Mouse (Mus musculus): Measurements from ENCODE around the gene Pmm1. TPM values are rescaled to one million over a fixed set of nuclear protein-coding genes. Genes with fewer than 3 reads are reported as not detected.

Pmm1 gene
- polyA plus RNA-seq, 1 experiment from 2014 or later = 28.6 TPM

DNA sequence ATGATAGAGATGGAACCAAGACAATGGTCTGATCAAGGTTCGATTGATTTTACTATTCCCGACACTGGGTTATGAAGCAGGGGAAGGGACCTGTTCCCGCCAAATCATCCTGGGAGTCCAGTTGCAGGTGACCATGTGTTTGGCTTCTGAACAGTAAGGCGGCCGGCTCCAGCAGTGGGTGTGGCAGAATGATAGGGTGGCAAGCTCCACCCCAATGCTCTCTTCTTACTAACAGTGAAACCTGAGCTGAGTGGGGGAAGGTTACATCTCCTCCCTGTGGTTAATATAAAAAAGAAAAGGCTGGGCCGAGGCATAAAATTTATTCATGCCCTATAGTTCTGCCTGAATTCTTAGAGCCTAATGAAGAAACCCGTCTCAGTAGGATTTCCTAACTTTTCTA is 8.4 kb upstream of the Pmm1 start:
- H3K27ac ChIP-seq = no peak overlapping the region
- no peak overlapping the region for H3K4me3 ChIP-seq
- DNase-seq (ENCODE audit: low spot score) = no peak
- peaks cover 3% of the 10 kb centered on the region; the same call in 1 of the 2 replicates for H3K9me3 ChIP-seq
- no peaks in the 10 kb centered on the region for H3K36me3 ChIP-seq
- no peaks in the 10 kb centered on the region for H3K4me1 ChIP-seq
- H3K27me3 ChIP-seq (ENCODE audit: insufficient read depth, poor library complexity, severe bottlenecking) = no peaks in the 10 kb centered on the region
- 60% methylated on average over 7 of the region's 7 CpGs for WGBS

DNA sequence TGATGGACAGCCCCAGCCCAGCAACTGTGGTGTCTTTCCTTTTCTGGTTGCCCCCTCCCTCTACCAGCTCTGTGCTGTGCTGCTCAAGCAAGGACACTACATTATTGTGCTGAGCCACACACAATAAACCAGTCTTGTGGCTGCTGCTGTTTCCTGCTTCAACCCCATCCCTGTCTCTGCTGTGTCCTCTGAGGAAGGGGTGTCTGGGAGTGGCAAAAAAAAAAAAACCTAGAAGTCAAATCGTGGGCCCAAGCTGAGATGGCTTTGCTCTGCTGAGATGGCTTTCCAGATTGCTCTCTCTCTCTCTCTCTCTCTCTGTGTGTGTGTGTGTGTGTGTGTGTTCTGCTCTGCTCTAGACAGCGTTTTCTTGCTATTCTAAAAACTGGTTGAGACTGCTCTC is 7.7 kb upstream of the Pmm1 start:
- 59% methylated on average over 2 of the region's 2 CpGs for WGBS
- no peaks in the 10 kb centered on the region for H3K36me3 ChIP-seq
- no peaks in the 10 kb centered on the region for H3K27me3 ChIP-seq (ENCODE audit: insufficient read depth, poor library complexity, severe bottlenecking)
- H3K9me3 ChIP-seq = peaks cover 3% of the 10 kb centered on the region; the same call in 1 of the 2 replicates
- no peak overlapping the region for H3K27ac ChIP-seq
- H3K4me1 ChIP-seq = no peaks in the 10 kb centered on the region
- DNase-seq (ENCODE audit: low spot score) = no peak
- H3K4me3 ChIP-seq = no peak overlapping the region

DNA sequence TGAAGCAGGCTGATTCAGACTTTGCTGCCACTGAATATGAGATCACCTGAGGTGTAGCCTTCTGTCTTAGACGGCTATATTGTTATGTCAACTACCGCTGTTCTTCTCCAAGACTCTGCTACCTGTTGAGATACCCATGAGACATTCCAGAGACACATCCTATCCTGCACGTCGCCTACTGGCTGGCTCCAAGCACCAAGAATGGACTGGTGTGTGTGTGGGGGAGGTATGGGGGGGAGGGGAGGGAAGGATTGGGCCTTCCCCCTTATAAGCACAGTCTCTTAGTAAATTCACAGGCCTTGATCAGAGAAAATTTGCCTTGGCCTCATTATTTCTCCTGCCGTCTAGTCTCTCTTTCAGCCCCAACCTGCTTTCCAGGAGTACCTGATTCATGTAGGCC is 7.1 kb upstream of the Pmm1 start:
- H3K27ac ChIP-seq = no peak overlapping the region
- WGBS = 82% methylated on average over 5 of the region's 5 CpGs
- H3K9me3 ChIP-seq = peaks cover 3% of the 10 kb centered on the region; the same call in 1 of the 2 replicates
- no peak for DNase-seq (ENCODE audit: low spot score)
- no peaks in the 10 kb centered on the region for H3K27me3 ChIP-seq (ENCODE audit: insufficient read depth, poor library complexity, severe bottlenecking)
- H3K4me1 ChIP-seq = no peaks in the 10 kb centered on the region
- H3K36me3 ChIP-seq = no peaks in the 10 kb centered on the region
- no peak overlapping the region for H3K4me3 ChIP-seq

DNA sequence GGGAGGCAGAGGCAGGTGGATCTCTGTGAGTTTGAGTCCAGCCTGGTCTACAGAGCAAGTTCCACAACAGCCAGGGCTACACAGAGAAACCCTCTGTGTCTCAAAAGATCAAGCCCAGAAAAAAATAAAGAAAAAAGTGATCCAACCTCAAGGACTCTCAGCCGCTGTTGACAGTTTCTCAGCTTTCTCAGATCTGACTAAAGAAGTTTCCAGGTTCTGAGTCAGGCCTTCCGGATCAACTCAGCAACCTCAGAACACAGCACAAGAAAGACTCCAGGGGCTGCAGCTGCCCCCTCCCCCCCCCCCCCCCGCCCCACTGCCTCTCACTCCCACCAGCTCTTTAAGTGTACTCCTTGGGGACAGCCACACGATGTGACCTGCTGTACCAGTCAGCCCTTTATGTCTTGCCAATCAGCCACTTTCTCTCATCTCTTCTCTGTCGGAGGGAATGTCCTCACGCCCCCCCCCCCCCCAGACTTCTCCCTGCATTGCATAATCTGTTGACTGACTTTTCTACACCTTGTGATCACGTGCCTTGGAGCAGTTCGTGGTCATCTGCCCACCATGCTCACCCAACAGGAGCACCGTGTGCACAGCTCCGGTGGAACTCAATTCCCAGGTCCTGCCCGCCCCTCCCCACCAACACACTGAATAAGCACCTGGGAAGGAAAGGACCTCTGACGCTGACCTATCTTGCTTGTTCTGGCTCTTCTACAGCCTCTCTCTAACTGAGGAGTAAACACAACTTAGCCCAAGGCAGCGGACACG is 5.5 kb upstream of the Pmm1 start:
- WGBS = 74% methylated on average over 13 of the region's 14 CpGs
- Histone ChIP-seq H3K27me3 (ENCODE audit: insufficient read depth, poor library complexity, severe bottlenecking) (no peaks in the 10 kb centered on the region), H3K4me1 (no peaks in the 10 kb centered on the region), H3K4me3 (no peak overlapping the region), H3K9me3 (no peaks in the 10 kb centered on the region), H3K27ac (no peak overlapping the region), H3K36me3 (no peaks in the 10 kb centered on the region)
- no peak for DNase-seq (ENCODE audit: low spot score)

DNA sequence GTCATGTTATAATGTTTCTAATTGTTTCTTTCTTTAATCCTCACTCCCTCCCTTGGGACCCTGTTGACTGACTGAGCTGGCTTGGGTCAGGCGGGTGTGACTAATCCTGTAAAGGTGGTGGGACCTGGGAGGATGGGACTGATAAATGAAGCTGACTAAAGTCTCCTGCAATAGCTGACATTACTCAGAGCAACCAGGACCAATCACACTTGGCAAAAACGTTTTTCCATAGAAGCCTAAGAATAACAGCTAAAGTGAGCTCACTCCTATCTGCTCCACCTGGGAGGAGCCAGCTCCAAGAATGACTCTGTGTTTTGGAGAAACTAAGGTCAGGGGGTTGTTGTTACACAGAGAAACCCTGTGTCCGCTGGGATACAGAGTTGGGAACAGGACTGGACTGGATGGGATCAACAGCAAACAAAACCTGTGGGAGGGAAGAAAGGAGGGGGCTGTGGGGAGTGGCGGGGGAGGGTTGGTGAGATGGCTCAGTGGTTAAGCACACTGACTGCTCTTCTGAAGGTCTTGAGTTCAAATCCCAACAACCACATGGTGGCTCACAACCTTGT is 4.3 kb upstream of the Pmm1 start:
- Histone ChIP-seq H3K36me3 (no peaks in the 10 kb centered on the region), H3K4me3 (no peak overlapping the region), H3K27ac (no peak overlapping the region), H3K9me3 (no peaks in the 10 kb centered on the region), H3K27me3 (ENCODE audit: insufficient read depth, poor library complexity, severe bottlenecking) (no peaks in the 10 kb centered on the region), H3K4me1 (peaks cover 6% of the 10 kb centered on the region; the same call in 1 of the 2 replicates)
- WGBS = 55% methylated on average over 4 of the region's 4 CpGs
- no peak for DNase-seq (ENCODE audit: low spot score)

DNA sequence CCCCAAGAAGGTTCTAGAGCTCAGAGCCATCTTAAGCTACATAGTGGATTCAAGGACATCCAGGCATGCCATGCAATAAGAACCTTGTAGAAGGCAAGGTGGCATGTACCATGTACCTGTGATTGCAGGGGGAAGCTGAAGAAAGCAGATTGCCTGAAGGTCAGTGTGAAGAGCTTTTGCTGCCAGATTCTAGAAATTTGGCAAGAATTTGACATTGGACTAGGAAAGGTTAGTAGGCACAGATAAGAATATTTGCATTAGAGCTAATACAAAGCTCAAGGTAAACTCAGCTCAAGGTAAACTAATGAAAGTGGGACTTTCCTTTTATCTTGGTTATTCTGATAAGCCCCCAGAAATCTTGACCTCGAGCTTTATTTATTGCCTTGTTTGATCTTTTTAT is 3.5 kb upstream of the Pmm1 start:
- no peaks in the 10 kb centered on the region for H3K9me3 ChIP-seq
- WGBS = 53% methylated on average over 1 of the region's 1 CpGs
- no peak overlapping the region for H3K27ac ChIP-seq
- H3K36me3 ChIP-seq = no peaks in the 10 kb centered on the region
- H3K4me1 ChIP-seq = peaks cover 6% of the 10 kb centered on the region; the same call in 1 of the 2 replicates
- no peak for DNase-seq (ENCODE audit: low spot score)
- H3K4me3 ChIP-seq = no peak overlapping the region
- H3K27me3 ChIP-seq (ENCODE audit: insufficient read depth, poor library complexity, severe bottlenecking) = no peaks in the 10 kb centered on the region

DNA sequence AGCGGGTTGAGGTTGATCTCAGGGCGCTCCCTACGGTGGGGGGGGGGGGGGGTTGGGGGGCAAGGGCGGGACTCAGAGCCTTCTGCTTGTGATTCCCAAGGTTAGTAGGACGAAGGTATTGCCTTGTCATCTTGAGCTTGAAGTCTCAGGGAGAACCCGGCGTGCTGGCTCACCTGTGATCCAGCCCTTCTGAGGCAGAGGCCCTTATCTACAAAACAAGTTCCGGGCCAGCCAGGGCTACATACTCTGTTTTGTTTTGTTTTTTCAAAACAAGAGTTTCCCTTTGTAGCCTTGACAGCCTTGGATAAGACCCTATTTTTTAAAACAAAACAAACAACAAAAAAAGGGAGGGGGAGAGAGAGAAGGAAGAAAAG is 335 bp upstream of the Pmm1 start:
- DNase-seq (ENCODE audit: low spot score) = no peak
- Histone ChIP-seq H3K4me1 (peaks cover 11% of the 10 kb centered on the region; the same call in 1 of the 2 replicates), H3K27me3 (ENCODE audit: insufficient read depth, poor library complexity, severe bottlenecking) (no peaks in the 10 kb centered on the region), H3K4me3 (peak overlapping the region; percentile 76), H3K9me3 (no peaks in the 10 kb centered on the region), H3K27ac (peak overlapping the region; percentile 78), H3K36me3 (no peaks in the 10 kb centered on the region)
- WGBS = 0% methylated on average over 7 of the region's 8 CpGs

DNA sequence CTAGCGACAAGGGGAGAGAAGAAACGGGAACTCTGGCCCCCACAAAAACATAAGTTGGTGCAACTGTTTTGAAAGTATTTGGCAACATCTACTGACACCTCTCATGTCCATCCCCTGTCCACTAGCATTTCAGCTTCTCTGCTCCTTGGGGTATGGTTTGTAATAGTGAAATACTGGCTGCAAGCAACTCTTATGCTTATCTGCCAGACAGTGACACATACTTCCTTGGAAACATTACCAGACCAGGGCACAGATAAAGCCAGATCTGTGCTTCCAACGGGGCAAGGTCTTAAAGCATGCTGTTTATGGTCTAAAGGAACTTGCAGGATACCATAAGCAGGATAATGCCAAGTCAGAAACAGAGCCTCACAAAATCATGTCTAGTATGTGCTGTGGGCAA is 1.8 kb downstream of the Pmm1 start:
- 69% methylated on average over 3 of the region's 3 CpGs for WGBS
- DNase-seq (ENCODE audit: low spot score) = no peak
- Histone ChIP-seq H3K36me3 (peaks cover 13% of the 10 kb centered on the region; the same call in 1 of the 2 replicates), H3K27me3 (ENCODE audit: insufficient read depth, poor library complexity, severe bottlenecking) (no peaks in the 10 kb centered on the region), H3K4me1 (peaks cover 11% of the 10 kb centered on the region; the same call in 1 of the 2 replicates), H3K9me3 (no peaks in the 10 kb centered on the region), H3K4me3 (no peak overlapping the region), H3K27ac (no peak overlapping the region)

DNA sequence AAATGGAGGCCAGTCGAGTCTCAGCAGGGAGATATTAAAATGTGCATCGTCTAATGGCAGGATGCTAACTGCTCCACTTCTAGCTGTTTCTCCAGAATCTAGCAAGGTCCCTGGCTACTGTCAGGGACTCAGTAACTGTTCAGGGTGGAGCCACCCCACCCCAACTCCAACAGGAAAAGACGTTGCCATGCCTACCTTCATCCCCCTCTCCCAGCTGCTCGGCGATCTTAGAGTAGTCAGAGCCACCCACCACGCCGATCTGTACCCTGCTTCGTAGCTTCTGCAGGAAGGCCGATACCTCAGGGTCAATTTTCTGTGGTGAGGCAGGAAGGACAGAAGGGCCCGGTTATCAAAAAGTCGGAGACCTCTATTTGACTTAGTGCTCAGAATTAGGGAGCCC is 3.1 kb downstream of the Pmm1 start:
- 80% methylated on average over 11 of the region's 11 CpGs for WGBS
- Histone ChIP-seq H3K36me3 (peaks cover 15% of the 10 kb centered on the region; the same call in 1 of the 2 replicates), H3K4me3 (no peak overlapping the region), H3K4me1 (peaks cover 11% of the 10 kb centered on the region; the same call in 1 of the 2 replicates), H3K27ac (no peak overlapping the region), H3K27me3 (ENCODE audit: insufficient read depth, poor library complexity, severe bottlenecking) (no peaks in the 10 kb centered on the region), H3K9me3 (no peaks in the 10 kb centered on the region)
- DNase-seq (ENCODE audit: low spot score) = no peak

DNA sequence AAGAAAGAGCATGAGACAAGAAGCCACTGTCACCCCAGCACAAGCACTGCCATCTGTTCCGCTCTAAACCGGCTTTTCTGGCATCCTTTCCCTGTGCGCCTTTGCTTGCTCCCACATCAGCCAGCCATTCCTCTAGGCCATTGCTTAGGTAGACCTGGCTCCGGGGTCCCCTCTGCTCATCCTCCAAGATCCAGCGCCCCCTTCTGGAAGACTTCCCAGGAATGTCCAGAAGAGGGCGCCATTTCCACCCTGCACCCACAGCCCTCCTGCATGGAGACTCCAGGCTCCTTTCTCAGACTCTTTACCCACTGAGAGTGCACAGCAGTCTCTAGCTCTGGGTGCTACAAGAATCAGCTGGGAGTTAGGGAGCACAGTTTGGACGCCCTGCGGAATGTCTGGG is 4.3 kb downstream of the Pmm1 start:
- no peaks in the 10 kb centered on the region for H3K27me3 ChIP-seq (ENCODE audit: insufficient read depth, poor library complexity, severe bottlenecking)
- H3K9me3 ChIP-seq = no peaks in the 10 kb centered on the region
- whole genome bisulfite sequencing = 51% methylated on average over 8 of the region's 8 CpGs
- DNase-seq (ENCODE audit: low spot score) = no peak
- H3K4me1 ChIP-seq = peaks cover 11% of the 10 kb centered on the region; the same call in 1 of the 2 replicates
- H3K4me3 ChIP-seq = no peak overlapping the region
- H3K36me3 ChIP-seq = peaks cover 21% of the 10 kb centered on the region
- no peak overlapping the region for H3K27ac ChIP-seq

DNA sequence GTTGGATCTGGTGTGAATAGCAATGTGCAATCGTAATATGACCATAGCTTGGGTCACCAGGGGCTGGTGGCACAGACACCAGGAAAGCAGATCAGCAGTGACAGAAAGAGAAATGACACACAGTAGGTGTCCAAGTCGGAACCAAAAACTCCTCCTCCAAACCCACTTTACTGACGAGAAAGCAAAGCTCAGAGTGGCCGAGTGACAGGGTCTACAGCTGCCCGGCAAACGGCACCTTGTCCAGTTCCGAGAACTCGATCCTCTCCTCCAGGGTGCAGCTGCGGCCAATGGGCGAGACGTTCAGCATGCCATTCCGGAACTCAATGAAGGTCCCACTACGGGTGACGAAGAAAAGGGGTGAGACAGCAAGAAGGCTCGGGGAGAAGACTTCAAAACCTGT is 5.3 kb downstream of the Pmm1 start:
- peaks cover 24% of the 10 kb centered on the region for H3K36me3 ChIP-seq
- WGBS = 94% methylated on average over 15 of the region's 15 CpGs
- no peaks in the 10 kb centered on the region for H3K9me3 ChIP-seq
- H3K27me3 ChIP-seq (ENCODE audit: insufficient read depth, poor library complexity, severe bottlenecking) = 0 out of 2 replicates have a peak, but pooled peaks cover 3% of the 10 kb centered on the region
- H3K4me1 ChIP-seq = peaks cover 8% of the 10 kb centered on the region; the same call in 1 of the 2 replicates
- peak; percentile 61 for DNase-seq (ENCODE audit: low spot score)
- no peak overlapping the region for H3K4me3 ChIP-seq
- no peak overlapping the region for H3K27ac ChIP-seq

DNA sequence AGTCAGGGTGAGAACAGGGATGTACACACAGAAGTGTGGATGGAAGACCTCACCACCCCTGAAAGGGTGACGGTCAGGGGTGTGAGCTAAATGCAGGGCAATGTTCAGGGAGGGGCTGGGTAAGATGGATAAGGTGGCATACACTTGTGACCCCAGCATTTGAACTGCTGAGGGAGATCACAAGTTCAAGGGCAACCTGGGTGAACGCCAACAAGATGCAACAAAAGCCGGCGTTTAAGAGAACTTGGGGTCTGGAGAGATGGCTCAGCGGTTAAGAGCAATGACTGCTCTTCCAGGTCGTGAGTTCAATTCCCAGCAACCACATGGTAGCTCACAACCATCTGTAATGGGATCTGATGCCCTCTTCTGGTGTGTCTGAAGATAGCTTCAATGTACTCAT is 6.0 kb downstream of the Pmm1 start:
- peaks cover 24% of the 10 kb centered on the region for H3K36me3 ChIP-seq
- no peak for DNase-seq (ENCODE audit: low spot score)
- WGBS = 96% methylated on average over 6 of the region's 6 CpGs
- peaks cover 5% of the 10 kb centered on the region for H3K4me1 ChIP-seq
- no peak overlapping the region for H3K27ac ChIP-seq
- H3K27me3 ChIP-seq (ENCODE audit: insufficient read depth, poor library complexity, severe bottlenecking) = 0 out of 2 replicates have a peak, but pooled peaks cover 3% of the 10 kb centered on the region
- H3K9me3 ChIP-seq = no peaks in the 10 kb centered on the region
- no peak overlapping the region for H3K4me3 ChIP-seq

DNA sequence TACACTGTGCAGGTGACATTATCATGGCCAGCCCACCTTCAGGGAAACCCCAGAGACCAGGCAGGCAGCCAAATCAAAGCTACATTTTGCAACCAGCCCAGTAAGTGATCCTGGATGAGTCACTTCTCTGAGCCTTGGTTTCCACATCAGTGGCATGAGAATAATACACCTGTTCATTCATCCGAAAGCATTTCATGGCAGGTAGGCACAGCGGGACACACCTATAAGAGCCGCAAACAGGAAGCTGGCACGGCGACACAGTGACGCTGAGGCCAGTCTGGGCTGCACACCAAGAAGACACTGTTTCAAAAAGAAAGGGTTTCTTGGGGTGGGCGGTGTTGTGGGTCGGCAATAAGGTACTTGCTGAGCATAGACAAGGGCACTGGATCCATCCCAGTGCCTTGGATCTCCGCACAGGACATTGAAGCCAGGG is 6.6 kb downstream of the Pmm1 start:
- H3K9me3 ChIP-seq = no peaks in the 10 kb centered on the region
- 92% methylated on average over 9 of the region's 9 CpGs for WGBS
- no peak overlapping the region for H3K27ac ChIP-seq
- H3K27me3 ChIP-seq (ENCODE audit: insufficient read depth, poor library complexity, severe bottlenecking) = 0 out of 2 replicates have a peak, but pooled peaks cover 3% of the 10 kb centered on the region
- peaks cover 24% of the 10 kb centered on the region for H3K36me3 ChIP-seq
- peaks cover 5% of the 10 kb centered on the region for H3K4me1 ChIP-seq
- peak; percentile 68 for DNase-seq (ENCODE audit: low spot score)
- H3K4me3 ChIP-seq = no peak overlapping the region
